Mouse (Mus musculus): Measurements from ENCODE around the gene Txnrd2. TPM values are rescaled to one million over a fixed set of nuclear protein-coding genes. Genes with fewer than 3 reads are reported as not detected.

The Txnrd2 gene
- polyA plus RNA-seq, 1 experiment: 19.4 TPM

- no peaks in the 10 kb centered on the region for H3K4me1 ChIP-seq (ENCODE audit: control insufficient read depth, insufficient read depth, low read length)
- no peak overlapping the region for H3K4me3 ChIP-seq (replicated peaks; ENCODE audit: extremely low read depth, low read depth, low read length)
- no peak for DNase-seq
- 98% methylated on average over 3 of the region's 3 CpGs for WGBS
- no peak for TF ChIP-seq POLR2A (IDR thresholded peaks at IDR 0.05; ENCODE audit: borderline replicate concordance, extremely low read depth, low read depth, low read length)
- TF ChIP-seq CTCF (IDR thresholded peaks at IDR 0.05; ENCODE audit: insufficient read depth, low read length): no peak
Observed at GRCm38 (mm10) chr16:18506524-18507199, 80.5 kb downstream of the Txnrd2 start.

GRCm38 (mm10) chr16:18507200-18507549 is 81.0 kb downstream of the Txnrd2 start:
- no peaks in the 10 kb centered on the region for H3K4me1 ChIP-seq (ENCODE audit: control insufficient read depth, insufficient read depth, low read length)
- DNase-seq: no peak
- H3K4me3 ChIP-seq (replicated peaks; ENCODE audit: extremely low read depth, low read depth, low read length): no peak overlapping the region
- 51% methylated on average over 1 of the region's 1 CpGs for WGBS
- TF ChIP-seq POLR2A (IDR thresholded peaks at IDR 0.05; ENCODE audit: borderline replicate concordance, extremely low read depth, low read depth, low read length) (no peak), CTCF (IDR thresholded peaks at IDR 0.05; ENCODE audit: insufficient read depth, low read length) (no peak)

GRCm38 (mm10) chr16:18511741-18512140 is 85.6 kb downstream of the Txnrd2 start:
- 87% methylated on average over 5 of the region's 5 CpGs for WGBS
- no peak for DNase-seq

DNA sequence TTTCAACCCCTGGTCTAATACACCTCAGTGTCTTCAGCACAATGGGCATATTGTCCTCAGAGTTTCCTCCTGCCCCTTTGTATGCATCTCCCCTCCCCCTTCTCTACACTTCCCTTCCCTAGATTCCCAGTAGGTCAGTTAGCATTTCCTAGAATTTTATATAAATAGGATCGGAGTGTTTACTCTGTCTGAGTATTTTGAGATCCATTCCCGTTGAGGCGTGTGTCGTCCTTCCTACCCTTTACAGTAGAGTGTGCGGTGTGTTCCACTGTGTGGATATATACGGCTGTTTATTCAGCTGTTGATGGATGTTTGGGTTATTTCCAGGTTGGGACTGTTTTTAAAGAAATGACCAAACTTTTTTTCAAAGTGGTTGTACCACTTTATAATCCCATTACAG is 87.3 kb downstream of the Txnrd2 start:
- no peak for DNase-seq
- TF ChIP-seq POLR2A (IDR thresholded peaks at IDR 0.05; ENCODE audit: borderline replicate concordance, extremely low read depth, low read depth, low read length) (no peak), CTCF (IDR thresholded peaks at IDR 0.05; ENCODE audit: insufficient read depth, low read length) (no peak)
- Histone ChIP-seq H3K4me3 (replicated peaks; ENCODE audit: extremely low read depth, low read depth, low read length) (no peak overlapping the region), H3K4me1 (ENCODE audit: control insufficient read depth, insufficient read depth, low read length) (no peaks in the 10 kb centered on the region)
- 15% methylated on average over 6 of the region's 6 CpGs for WGBS

More at GRCm38 (mm10) chr16:18511741-18512140, 85.6 kb downstream of the Txnrd2 start:
- Histone ChIP-seq H3K4me3 (replicated peaks; ENCODE audit: extremely low read depth, low read depth, low read length) (no peak overlapping the region), H3K4me1 (ENCODE audit: control insufficient read depth, insufficient read depth, low read length) (no peaks in the 10 kb centered on the region)
- TF ChIP-seq CTCF (IDR thresholded peaks at IDR 0.05; ENCODE audit: insufficient read depth, low read length): no peak
- TF ChIP-seq POLR2A (IDR thresholded peaks at IDR 0.05; ENCODE audit: borderline replicate concordance, extremely low read depth, low read depth, low read length): no peak

DNA sequence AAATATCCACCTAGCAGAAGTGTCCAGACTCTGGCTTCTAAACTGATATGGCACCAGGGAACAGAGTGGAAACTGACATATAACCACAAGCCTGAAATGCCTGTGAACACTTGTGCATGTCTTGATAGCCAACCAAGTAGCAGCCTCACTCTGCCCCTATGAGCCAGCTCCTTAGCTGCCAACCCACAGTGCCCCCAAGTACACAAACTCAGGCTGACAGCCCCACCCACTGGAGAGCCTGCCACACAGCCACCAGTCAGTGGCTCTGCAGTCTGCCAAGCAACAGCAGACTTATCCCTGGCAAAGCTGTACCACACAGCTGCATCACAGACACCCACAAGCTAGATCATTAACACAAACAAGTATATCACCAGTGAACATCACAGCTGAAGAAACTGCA is 91.9 kb downstream of the Txnrd2 start:
- Histone ChIP-seq H3K4me1 (ENCODE audit: control insufficient read depth, insufficient read depth, low read length) (no peaks in the 10 kb centered on the region), H3K4me3 (replicated peaks; ENCODE audit: extremely low read depth, low read depth, low read length) (no peak overlapping the region)
- TF ChIP-seq POLR2A (IDR thresholded peaks at IDR 0.05; ENCODE audit: borderline replicate concordance, extremely low read depth, low read depth, low read length) (no peak), CTCF (IDR thresholded peaks at IDR 0.05; ENCODE audit: insufficient read depth, low read length) (peak; percentile 46; the same call in 1 of the 2 replicates)
- DNase-seq: no peak

- WGBS: 82% methylated on average over 8 of the region's 8 CpGs
- DNase-seq: no peak
Observed at GRCm38 (mm10) chr16:18523563-18524245, 97.5 kb downstream of the Txnrd2 start.

DNA sequence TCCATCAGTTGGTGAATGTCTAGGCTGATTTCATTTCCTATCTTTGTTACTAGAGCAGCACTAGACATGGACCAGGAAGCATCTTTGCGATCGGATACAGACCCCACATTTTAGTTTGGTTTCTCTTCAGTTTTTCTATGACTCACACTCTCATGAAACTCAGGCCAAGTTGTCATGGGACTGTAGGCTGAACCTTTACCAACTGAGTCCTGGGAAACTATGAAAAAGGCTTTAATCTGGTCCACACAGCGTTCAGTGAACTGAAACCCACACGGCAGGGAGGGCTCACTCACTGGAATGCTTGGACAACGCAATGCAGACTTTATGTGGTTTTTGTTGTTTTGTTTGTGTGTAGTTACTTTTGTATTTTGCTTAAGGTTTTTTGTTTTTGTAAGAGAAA is 102.5 kb downstream of the Txnrd2 start:
- TF ChIP-seq CTCF (IDR thresholded peaks at IDR 0.05; ENCODE audit: insufficient read depth, low read length): no peak
- no peak for TF ChIP-seq POLR2A (IDR thresholded peaks at IDR 0.05; ENCODE audit: borderline replicate concordance, extremely low read depth, low read depth, low read length)
- DNase-seq: no peak
- Histone ChIP-seq H3K4me1 (ENCODE audit: control insufficient read depth, insufficient read depth, low read length) (no peaks in the 10 kb centered on the region), H3K4me3 (replicated peaks; ENCODE audit: extremely low read depth, low read depth, low read length) (no peak overlapping the region)
- 79% methylated on average over 5 of the region's 5 CpGs for WGBS

More at GRCm38 (mm10) chr16:18523563-18524245, 97.5 kb downstream of the Txnrd2 start:
- TF ChIP-seq POLR2A (IDR thresholded peaks at IDR 0.05; ENCODE audit: borderline replicate concordance, extremely low read depth, low read depth, low read length) (no peak), CTCF (IDR thresholded peaks at IDR 0.05; ENCODE audit: insufficient read depth, low read length) (no peak)
- Histone ChIP-seq H3K4me3 (replicated peaks; ENCODE audit: extremely low read depth, low read depth, low read length) (no peak overlapping the region), H3K4me1 (ENCODE audit: control insufficient read depth, insufficient read depth, low read length) (no peaks in the 10 kb centered on the region)

Other genes starting within 250 kb of the Txnrd2 start
- not detected in 2 replicates for gene Ccdc188, start 208.5 kb upstream of the Txnrd2 start, polyA plus RNA-seq (2012; rRNA removed)
- gene Zdhhc8, start 191.2 kb upstream of the Txnrd2 start, polyA plus RNA-seq (2012; rRNA removed): 98.7 and 124 TPM in 2 replicates
- gene Trmt2a, start 177.7 kb upstream of the Txnrd2 start, polyA plus RNA-seq (2012; rRNA removed): 41.9 and 55.2 TPM in 2 replicates
- 31.5 and 34.8 TPM in 2 replicates for gene Ranbp1, start 177.7 kb upstream of the Txnrd2 start, polyA plus RNA-seq (2012; rRNA removed)
- gene Gm49776, start 168.1 kb upstream of the Txnrd2 start, polyA plus RNA-seq (2012; rRNA removed): 0.34 TPM in 1 of 2 replicates, not detected in the other
- gene Dgcr8, start 137.1 kb upstream of the Txnrd2 start, polyA plus RNA-seq (2012; rRNA removed): 16.0 and 22.3 TPM in 2 replicates
- gene Tango2, start 78.3 kb upstream of the Txnrd2 start, polyA plus RNA-seq (2012; rRNA removed): 35.1 and 36.1 TPM in 2 replicates
- gene Arvcf, start 78.2 kb upstream of the Txnrd2 start, polyA plus RNA-seq (2012; rRNA removed): 49.9 and 53.7 TPM in 2 replicates
- gene Comt, start 468 bp downstream of the Txnrd2 start, polyA plus RNA-seq (2012; rRNA removed): 159 and 171 TPM in 2 replicates
- gene Gnb1l, start 72.3 kb downstream of the Txnrd2 start, polyA plus RNA-seq (2012; rRNA removed): 9.4 and 11.3 TPM in 2 replicates
- 5.9 and 6.5 TPM in 2 replicates for gene Rtl10, start 72.5 kb downstream of the Txnrd2 start, polyA plus RNA-seq (2012; rRNA removed)
- gene Tbx1, start 164.3 kb downstream of the Txnrd2 start, polyA plus RNA-seq (2012; rRNA removed): 32.5 and 38.4 TPM in 2 replicates
- gene Gp1bb, start 196.0 kb downstream of the Txnrd2 start, polyA plus RNA-seq (2012; rRNA removed): 9.7 and 15.5 TPM in 2 replicates
- gene Gm49601, start 200.0 kb downstream of the Txnrd2 start, polyA plus RNA-seq (2012; rRNA removed): 3.6 and 9.4 TPM in 2 replicates
- gene Sept5, start 203.6 kb downstream of the Txnrd2 start, polyA plus RNA-seq (2012; rRNA removed): 9.0 and 22.0 TPM in 2 replicates

All from lung, adult 2 months (tissue).